Mouse (Mus musculus): ENCODE results near the gene Il2. TPM values are rescaled to one million over a fixed set of nuclear protein-coding genes. Genes with fewer than 3 reads are reported as not detected.

Gene Il2
- 0.17 and 0.38 TPM in 2 replicates for polyA plus RNA-seq (2016; fragmentation: Nextera tagmentation; extraction: Ambion mirVana)

GRCm38 (mm10) chr3:37125655-37126054, at the start of gene Il2:
TSS of gene Il2 (minus strand) at chr3:37125959.
- H3K9me3 ChIP-seq = no peaks in the 10 kb centered on the region
- H3K4me3 ChIP-seq = no peak within 1 kb of the TSS
- no peaks in the 10 kb centered on the region for H3K4me1 ChIP-seq
- no peak within 1 kb of the TSS for H3K27ac ChIP-seq
- no peaks in the 10 kb centered on the region for H3K27me3 ChIP-seq (ENCODE audit: poor library complexity, severe bottlenecking)
- H3K36me3 ChIP-seq (replicated peaks) = no peaks in the 10 kb centered on the region
- no peak for DNase-seq (ENCODE audit: extremely low spot score, low spot score)
- 84% methylated on average over 4 of the region's 4 CpGs for WGBS

- 78% methylated on average over 10 of the region's 10 CpGs for WGBS
- Histone ChIP-seq H3K9me3 (0 out of 2 replicates have a peak, but pooled peaks cover 5% of the 10 kb centered on the region), H3K27me3 (ENCODE audit: poor library complexity, severe bottlenecking) (no peaks in the 10 kb centered on the region), H3K4me3 (no peak overlapping the region), H3K4me1 (no peaks in the 10 kb centered on the region), H3K36me3 (replicated peaks) (no peaks in the 10 kb centered on the region), H3K27ac (no peak overlapping the region)
- no peak for DNase-seq (ENCODE audit: extremely low spot score, low spot score)
Observed at GRCm38 (mm10) chr3:37174711-37175572, 49.2 kb upstream of the Il2 start.

GRCm38 (mm10) chr3:37173285-37173684, 47.5 kb upstream of the Il2 start:
- Histone ChIP-seq H3K9me3 (0 out of 2 replicates have a peak, but pooled peaks cover 5% of the 10 kb centered on the region), H3K27me3 (ENCODE audit: poor library complexity, severe bottlenecking) (no peaks in the 10 kb centered on the region), H3K36me3 (replicated peaks) (no peaks in the 10 kb centered on the region), H3K4me1 (no peaks in the 10 kb centered on the region), H3K27ac (no peak overlapping the region), H3K4me3 (no peak overlapping the region)
- no peak for DNase-seq (ENCODE audit: extremely low spot score, low spot score)
- WGBS = 93% methylated on average over 8 of the region's 8 CpGs

GRCm38 (mm10) chr3:37169283-37169682, 43.5 kb upstream of the Il2 start:
- Histone ChIP-seq H3K27me3 (ENCODE audit: poor library complexity, severe bottlenecking) (no peaks in the 10 kb centered on the region), H3K27ac (no peak overlapping the region), H3K9me3 (0 out of 2 replicates have a peak, but pooled peaks cover 5% of the 10 kb centered on the region), H3K36me3 (replicated peaks) (no peaks in the 10 kb centered on the region), H3K4me3 (no peak overlapping the region), H3K4me1 (no peaks in the 10 kb centered on the region)
- WGBS = 94% methylated on average over 2 of the region's 2 CpGs
- no peak for DNase-seq (ENCODE audit: extremely low spot score, low spot score)

- Histone ChIP-seq H3K27me3 (ENCODE audit: poor library complexity, severe bottlenecking) (no peaks in the 10 kb centered on the region), H3K4me3 (no peak overlapping the region), H3K9me3 (no peaks in the 10 kb centered on the region), H3K36me3 (replicated peaks) (no peaks in the 10 kb centered on the region), H3K27ac (no peak overlapping the region), H3K4me1 (peaks cover 2% of the 10 kb centered on the region; the same call in 1 of the 2 replicates)
- 92% methylated on average over 4 of the region's 4 CpGs for WGBS
- no peak for DNase-seq (ENCODE audit: extremely low spot score, low spot score)
Observed at GRCm38 (mm10) chr3:37161096-37161495, 35.3 kb upstream of the Il2 start.

GRCm38 (mm10) chr3:37158246-37158645, 32.5 kb upstream of the Il2 start:
- H3K9me3 ChIP-seq = no peaks in the 10 kb centered on the region
- peaks cover 6% of the 10 kb centered on the region; the same call in 1 of the 2 replicates for H3K4me1 ChIP-seq
- 79% methylated on average over 3 of the region's 3 CpGs for WGBS
- H3K27ac ChIP-seq = no peak overlapping the region
- DNase-seq (ENCODE audit: extremely low spot score, low spot score) = no peak
- H3K4me3 ChIP-seq = no peak overlapping the region
- no peaks in the 10 kb centered on the region for H3K27me3 ChIP-seq (ENCODE audit: poor library complexity, severe bottlenecking)
- H3K36me3 ChIP-seq (replicated peaks) = no peaks in the 10 kb centered on the region

- no peaks in the 10 kb centered on the region for H3K9me3 ChIP-seq
- no peak for DNase-seq (ENCODE audit: extremely low spot score, low spot score)
- 79% methylated on average over 8 of the region's 8 CpGs for WGBS
- peaks cover 6% of the 10 kb centered on the region; the same call in 1 of the 2 replicates for H3K4me1 ChIP-seq
- H3K27ac ChIP-seq = no peak overlapping the region
- H3K4me3 ChIP-seq = no peak overlapping the region
- no peaks in the 10 kb centered on the region for H3K27me3 ChIP-seq (ENCODE audit: poor library complexity, severe bottlenecking)
- H3K36me3 ChIP-seq (replicated peaks) = no peaks in the 10 kb centered on the region
Observed at GRCm38 (mm10) chr3:37157082-37157481, 31.3 kb upstream of the Il2 start.

- H3K4me3 ChIP-seq = no peak overlapping the region
- H3K36me3 ChIP-seq (replicated peaks) = no peaks in the 10 kb centered on the region
- H3K9me3 ChIP-seq = no peaks in the 10 kb centered on the region
- no peak overlapping the region for H3K27ac ChIP-seq
- H3K27me3 ChIP-seq (ENCODE audit: poor library complexity, severe bottlenecking) = no peaks in the 10 kb centered on the region
- H3K4me1 ChIP-seq = peaks cover 6% of the 10 kb centered on the region; the same call in 1 of the 2 replicates
- WGBS = 92% methylated on average over 7 of the region's 7 CpGs
- no peak for DNase-seq (ENCODE audit: extremely low spot score, low spot score)
Observed at GRCm38 (mm10) chr3:37154396-37154795, 28.6 kb upstream of the Il2 start.

GRCm38 (mm10) chr3:37153004-37153403, 27.2 kb upstream of the Il2 start:
- H3K4me1 ChIP-seq = peaks cover 6% of the 10 kb centered on the region; the same call in 1 of the 2 replicates
- H3K36me3 ChIP-seq (replicated peaks) = no peaks in the 10 kb centered on the region
- no peaks in the 10 kb centered on the region for H3K27me3 ChIP-seq (ENCODE audit: poor library complexity, severe bottlenecking)
- H3K9me3 ChIP-seq = no peaks in the 10 kb centered on the region
- no peak for DNase-seq (ENCODE audit: extremely low spot score, low spot score)
- 92% methylated on average over 7 of the region's 7 CpGs for WGBS
- H3K27ac ChIP-seq = no peak overlapping the region
- H3K4me3 ChIP-seq = no peak overlapping the region

- Histone ChIP-seq H3K36me3 (replicated peaks) (no peaks in the 10 kb centered on the region), H3K9me3 (no peaks in the 10 kb centered on the region), H3K4me1 (peaks cover 6% of the 10 kb centered on the region; the same call in 1 of the 2 replicates), H3K27me3 (ENCODE audit: poor library complexity, severe bottlenecking) (no peaks in the 10 kb centered on the region), H3K4me3 (no peak overlapping the region), H3K27ac (no peak overlapping the region)
- 90% methylated on average over 10 of the region's 10 CpGs for WGBS
- DNase-seq (ENCODE audit: extremely low spot score, low spot score) = no peak
Observed at GRCm38 (mm10) chr3:37152274-37152673, 26.5 kb upstream of the Il2 start.

- WGBS = 90% methylated on average over 7 of the region's 7 CpGs
- Histone ChIP-seq H3K27ac (no peak overlapping the region), H3K4me3 (no peak overlapping the region), H3K36me3 (replicated peaks) (no peaks in the 10 kb centered on the region), H3K9me3 (no peaks in the 10 kb centered on the region), H3K4me1 (no peaks in the 10 kb centered on the region), H3K27me3 (ENCODE audit: poor library complexity, severe bottlenecking) (no peaks in the 10 kb centered on the region)
- DNase-seq (ENCODE audit: extremely low spot score, low spot score) = no peak
Observed at GRCm38 (mm10) chr3:37146810-37147209, 21.1 kb upstream of the Il2 start.

- no peaks in the 10 kb centered on the region for H3K4me1 ChIP-seq
- H3K27ac ChIP-seq = no peak overlapping the region
- 60% methylated on average over 8 of the region's 8 CpGs for WGBS
- H3K4me3 ChIP-seq = no peak overlapping the region
- DNase-seq (ENCODE audit: extremely low spot score, low spot score) = no peak
- H3K27me3 ChIP-seq (ENCODE audit: poor library complexity, severe bottlenecking) = no peaks in the 10 kb centered on the region
- no peaks in the 10 kb centered on the region for H3K36me3 ChIP-seq (replicated peaks)
- H3K9me3 ChIP-seq = no peaks in the 10 kb centered on the region; the same call in 1 of the 2 replicates
Observed at GRCm38 (mm10) chr3:37146406-37146805, 20.6 kb upstream of the Il2 start.

GRCm38 (mm10) chr3:37144979-37145378, 19.2 kb upstream of the Il2 start:
- Histone ChIP-seq H3K9me3 (no peaks in the 10 kb centered on the region; the same call in 1 of the 2 replicates), H3K27me3 (ENCODE audit: poor library complexity, severe bottlenecking) (no peaks in the 10 kb centered on the region), H3K27ac (no peak overlapping the region), H3K4me3 (no peak overlapping the region), H3K4me1 (no peaks in the 10 kb centered on the region), H3K36me3 (replicated peaks) (no peaks in the 10 kb centered on the region)
- WGBS = 79% methylated on average over 1 of the region's 1 CpGs
- no peak for DNase-seq (ENCODE audit: extremely low spot score, low spot score)

Data from forebrain, embryonic 10.5 days (tissue).